Mouse (Mus musculus): ENCODE data around the gene Det1. TPM values are rescaled to one million over a fixed set of nuclear protein-coding genes. Genes with fewer than 3 reads are reported as not detected.
A peak's percentile ranks its signal among the peaks of the same experiment; 100 is the strongest.

Det1 gene
- polyA plus RNA-seq, 1 experiment from 2014 or later = 12.6 TPM

DNA sequence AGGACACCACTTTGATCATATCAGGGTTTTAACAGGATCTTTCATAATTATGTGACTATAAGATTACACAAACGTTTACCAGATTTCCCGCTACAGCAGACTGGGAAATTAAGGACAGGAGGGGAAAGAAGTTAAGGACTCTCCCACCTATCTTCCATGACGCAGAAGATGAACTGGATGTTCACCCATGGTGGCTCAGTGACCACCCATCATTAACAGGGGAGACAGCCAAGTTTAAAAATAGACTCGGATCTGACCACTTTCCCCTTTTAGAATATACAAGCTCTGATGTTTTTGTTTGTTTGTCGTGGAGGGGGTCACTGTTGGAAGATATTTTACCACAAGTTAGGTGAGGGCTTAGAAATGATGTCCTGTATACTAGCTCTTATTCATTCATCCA, 5.5 kb downstream of the Det1 start:
- H3K36me3 ChIP-seq = peaks cover 44% of the 10 kb centered on the region
- no peak for ATAC-seq (ENCODE audit: low FRiP score)
- H3K4me1 ChIP-seq = peaks cover 13% of the 10 kb centered on the region
- H3K9me3 ChIP-seq (replicated peaks) = no peaks in the 10 kb centered on the region
- H3K27me3 ChIP-seq (replicated peaks) = no peaks in the 10 kb centered on the region
- H3K4me2 ChIP-seq = no peak overlapping the region
- no peak overlapping the region for H3K4me3 ChIP-seq (replicated peaks)
- H3K27ac ChIP-seq (replicated peaks) = no peak overlapping the region
- no peak overlapping the region for H3K9ac ChIP-seq (replicated peaks)
- WGBS = 95% methylated on average over 5 of the region's 5 CpGs

DNA sequence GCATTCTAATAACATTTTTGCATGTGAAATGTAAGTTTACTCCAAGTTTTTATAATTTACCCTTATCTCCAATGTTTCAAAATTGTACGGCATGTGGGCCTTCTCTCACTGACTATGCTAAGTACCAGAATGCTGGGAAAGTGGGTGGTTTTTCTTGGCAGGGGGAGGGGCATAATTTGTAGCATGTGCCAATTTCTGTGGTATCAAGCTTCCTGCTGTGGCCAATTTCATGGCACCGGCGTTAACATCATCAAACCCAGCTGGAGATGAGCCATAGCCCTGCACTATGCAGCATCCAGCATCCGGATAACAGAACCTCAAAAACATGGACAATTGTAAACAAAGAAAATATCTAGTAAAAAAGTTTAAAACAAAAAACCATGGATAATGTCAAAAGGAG, 9.8 kb downstream of the Det1 start:
- no peaks in the 10 kb centered on the region for H3K4me1 ChIP-seq
- 47% methylated on average over 4 of the region's 4 CpGs for WGBS
- H3K27ac ChIP-seq (replicated peaks) = no peak overlapping the region
- H3K9me3 ChIP-seq (replicated peaks) = no peaks in the 10 kb centered on the region
- peaks cover 41% of the 10 kb centered on the region for H3K36me3 ChIP-seq
- no peaks in the 10 kb centered on the region for H3K27me3 ChIP-seq (replicated peaks)
- no peak overlapping the region for H3K4me2 ChIP-seq
- ATAC-seq (ENCODE audit: low FRiP score) = no peak
- H3K4me3 ChIP-seq (replicated peaks) = no peak overlapping the region
- H3K9ac ChIP-seq (replicated peaks) = no peak overlapping the region

DNA sequence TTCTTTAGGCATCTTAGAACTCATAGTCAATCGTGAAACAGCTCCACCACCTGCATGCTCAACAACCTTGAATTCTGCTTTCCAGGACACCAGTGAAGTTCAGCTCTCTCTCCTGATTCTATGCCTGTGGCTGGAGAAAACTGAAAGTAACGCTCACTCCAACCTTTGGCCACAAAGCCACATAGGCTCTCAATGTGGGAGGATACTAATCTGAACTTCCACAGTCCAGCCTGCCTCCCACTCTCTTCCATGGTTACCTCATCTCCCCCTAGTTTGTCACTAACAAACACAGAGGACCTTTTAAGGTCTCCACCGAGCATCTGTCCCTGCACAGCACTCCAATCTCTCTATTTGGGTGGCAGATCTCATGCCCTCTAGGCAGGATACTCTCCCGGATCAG, 11.4 kb downstream of the Det1 start:
- Histone ChIP-seq H3K9me3 (replicated peaks) (no peaks in the 10 kb centered on the region), H3K9ac (replicated peaks) (no peak overlapping the region), H3K4me3 (replicated peaks) (no peak overlapping the region), H3K4me2 (no peak overlapping the region), H3K27ac (replicated peaks) (no peak overlapping the region), H3K27me3 (replicated peaks) (no peaks in the 10 kb centered on the region), H3K36me3 (peaks cover 34% of the 10 kb centered on the region), H3K4me1 (no peaks in the 10 kb centered on the region)
- 80% methylated on average over 4 of the region's 4 CpGs for WGBS
- no peak for ATAC-seq (ENCODE audit: low FRiP score)

DNA sequence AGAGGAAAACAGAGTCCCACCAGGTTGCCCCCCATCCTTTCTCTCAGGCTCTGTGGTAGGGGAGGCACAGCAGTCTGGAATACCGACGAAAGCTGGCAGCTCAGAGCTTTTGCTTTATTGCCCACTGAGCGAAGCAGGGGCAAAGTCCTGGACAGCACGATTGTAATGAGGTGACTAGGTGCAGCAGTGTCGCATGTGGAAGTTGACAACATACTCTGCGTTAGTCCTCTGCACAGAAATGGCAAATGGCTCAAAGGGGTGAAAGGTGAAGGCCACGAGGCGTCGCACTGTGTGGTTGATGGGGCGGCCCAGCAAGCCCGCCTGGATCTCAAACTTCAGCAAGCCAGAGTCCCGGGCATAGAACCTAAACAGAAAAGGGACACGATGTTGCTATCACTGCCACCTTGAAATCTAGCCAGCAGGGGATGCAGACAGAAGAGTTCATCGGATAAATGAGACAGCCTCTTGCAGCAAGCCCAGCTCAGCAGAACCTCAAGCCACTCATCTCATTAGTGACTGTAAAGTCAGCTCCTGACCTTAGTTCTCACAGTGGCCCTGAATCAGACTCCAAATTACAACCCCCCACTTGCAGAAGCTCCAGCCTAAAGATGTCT, 19.2 kb downstream of the Det1 start:
- Histone ChIP-seq H3K9ac (replicated peaks) (no peak overlapping the region), H3K4me2 (no peak overlapping the region), H3K36me3 (peaks cover 11% of the 10 kb centered on the region; the same call in 1 of the 2 replicates), H3K27ac (replicated peaks) (peak overlapping the region; percentile 10), H3K4me3 (replicated peaks) (no peak overlapping the region), H3K27me3 (replicated peaks) (no peaks in the 10 kb centered on the region), H3K9me3 (replicated peaks) (no peaks in the 10 kb centered on the region), H3K4me1 (peaks cover 25% of the 10 kb centered on the region)
- WGBS = 70% methylated on average over 14 of the region's 14 CpGs
- ATAC-seq (ENCODE audit: low FRiP score) = no peak

DNA sequence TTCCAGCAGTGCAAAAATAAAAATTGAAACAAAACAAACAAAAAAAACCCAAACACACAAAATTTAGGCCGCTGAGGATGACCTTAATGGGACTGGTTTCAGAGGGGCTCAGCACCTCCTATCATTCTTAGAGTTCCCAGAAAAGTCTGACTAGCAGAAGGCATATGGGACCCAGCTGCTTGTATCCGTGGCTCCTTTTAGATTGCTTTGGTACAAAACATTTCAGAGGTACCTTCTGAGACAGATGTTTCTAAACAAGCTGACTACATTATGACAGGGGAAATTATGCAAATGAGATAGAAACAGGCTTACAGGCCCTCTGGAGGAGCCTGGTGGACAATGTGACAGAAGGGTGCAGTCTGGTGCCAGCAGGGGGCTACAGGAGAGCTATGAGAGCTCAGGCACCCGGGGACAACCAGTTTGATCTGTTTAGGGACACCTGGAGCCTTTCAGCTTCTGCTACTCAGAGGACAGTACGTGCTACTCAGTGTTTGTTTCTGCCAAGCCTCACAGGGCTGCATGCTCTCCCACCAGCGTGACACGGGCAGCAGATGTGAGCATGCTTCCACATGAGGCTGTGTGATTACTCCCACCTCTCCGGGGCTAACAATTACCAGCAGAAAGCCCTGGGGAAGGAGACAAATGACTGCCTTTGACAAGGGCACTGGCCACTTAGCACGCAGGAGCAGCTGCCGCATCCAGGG, 20.2 kb downstream of the Det1 start:
- no peak overlapping the region for H3K4me3 ChIP-seq (replicated peaks)
- peak; percentile 53; the same call in 1 of the 2 replicates for ATAC-seq (ENCODE audit: low FRiP score)
- peaks cover 25% of the 10 kb centered on the region for H3K4me1 ChIP-seq
- 25% methylated on average over 9 of the region's 9 CpGs for WGBS
- no peak overlapping the region for H3K9ac ChIP-seq (replicated peaks)
- H3K9me3 ChIP-seq (replicated peaks) = no peaks in the 10 kb centered on the region
- peaks cover 11% of the 10 kb centered on the region; the same call in 1 of the 2 replicates for H3K36me3 ChIP-seq
- no peak overlapping the region for H3K4me2 ChIP-seq
- H3K27ac ChIP-seq (replicated peaks) = peak overlapping the region; percentile 75
- no peaks in the 10 kb centered on the region for H3K27me3 ChIP-seq (replicated peaks)

DNA sequence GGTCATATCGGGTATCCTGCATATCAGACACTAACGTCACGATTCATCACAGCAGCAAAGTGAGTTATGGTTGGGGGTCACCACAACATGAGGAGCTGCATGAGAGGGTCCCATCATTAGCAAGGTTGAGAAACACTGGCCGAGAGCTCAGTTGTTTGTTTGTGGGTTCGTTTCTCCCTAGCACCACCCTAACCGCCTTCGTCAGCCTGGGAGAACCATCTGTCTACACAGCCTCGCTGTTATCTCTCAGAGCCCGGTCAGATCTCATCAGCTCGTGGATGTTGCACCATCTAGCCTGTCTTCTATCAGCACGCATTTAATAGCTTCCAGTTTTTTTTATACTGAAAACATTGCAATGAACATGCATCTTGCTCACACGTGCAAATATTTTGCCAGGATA, 28.7 kb downstream of the Det1 start:
- 87% methylated on average over 12 of the region's 12 CpGs for WGBS

DNA sequence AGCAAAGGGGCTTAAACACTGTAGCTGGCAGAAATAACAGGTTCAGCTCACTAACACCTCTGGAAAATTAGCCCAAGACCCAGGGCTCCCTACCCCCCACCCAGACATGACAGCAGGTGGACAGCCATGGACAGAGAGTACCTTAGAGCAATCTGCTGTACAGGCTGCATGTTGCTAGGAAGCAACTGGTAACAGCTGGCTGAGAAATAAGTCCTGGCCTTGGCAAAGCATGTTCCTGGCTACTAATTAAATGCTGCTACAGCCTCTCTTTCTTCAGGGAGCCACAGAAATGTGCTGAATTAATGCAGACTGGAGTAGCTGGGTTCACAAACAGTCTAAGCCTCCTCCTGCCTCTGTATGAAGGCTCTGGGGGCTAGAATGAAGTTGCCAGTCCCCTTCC, 32.3 kb downstream of the Det1 start:
- no peaks in the 10 kb centered on the region for H3K9me3 ChIP-seq (replicated peaks)
- H3K4me2 ChIP-seq = no peak overlapping the region
- no peaks in the 10 kb centered on the region for H3K27me3 ChIP-seq (replicated peaks)
- peaks cover 9% of the 10 kb centered on the region; the same call in 1 of the 2 replicates for H3K4me1 ChIP-seq
- no peak overlapping the region for H3K9ac ChIP-seq (replicated peaks)
- no peak overlapping the region for H3K4me3 ChIP-seq (replicated peaks)
- H3K27ac ChIP-seq (replicated peaks) = no peak overlapping the region
- ATAC-seq (ENCODE audit: low FRiP score) = no peak; the same call in 1 of the 2 replicates
- H3K36me3 ChIP-seq = no peaks in the 10 kb centered on the region

More for the DNA sequence above, 28.7 kb downstream of the Det1 start:
- no peaks in the 10 kb centered on the region for H3K9me3 ChIP-seq (replicated peaks)
- no peak for ATAC-seq (ENCODE audit: low FRiP score)
- no peak overlapping the region for H3K4me2 ChIP-seq
- no peaks in the 10 kb centered on the region for H3K36me3 ChIP-seq
- H3K4me1 ChIP-seq = peaks cover 9% of the 10 kb centered on the region; the same call in 1 of the 2 replicates
- no peaks in the 10 kb centered on the region for H3K27me3 ChIP-seq (replicated peaks)
- no peak overlapping the region for H3K27ac ChIP-seq (replicated peaks)
- no peak overlapping the region for H3K4me3 ChIP-seq (replicated peaks)
- H3K9ac ChIP-seq (replicated peaks) = no peak overlapping the region

DNA sequence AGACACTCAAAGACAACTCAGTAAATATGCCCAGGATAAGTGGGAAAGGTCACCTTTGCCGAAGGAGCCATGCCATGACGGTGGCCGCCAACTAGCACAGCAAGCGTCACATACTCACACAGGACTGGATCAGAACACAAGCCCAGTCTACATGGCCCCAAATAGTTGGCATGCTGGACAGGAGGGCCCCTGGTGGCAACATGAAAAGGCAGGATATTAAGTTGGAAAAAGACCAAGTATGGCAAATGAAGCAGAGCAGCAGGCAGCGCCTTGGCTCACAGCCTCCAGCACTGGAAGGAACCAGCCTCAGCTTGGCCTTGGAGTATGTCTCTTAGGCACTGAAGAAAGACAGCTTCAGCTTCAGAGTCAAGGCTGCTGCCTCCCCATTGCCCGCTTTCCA, 33.3 kb downstream of the Det1 start:
- Histone ChIP-seq H3K36me3 (no peaks in the 10 kb centered on the region), H3K4me3 (replicated peaks) (no peak overlapping the region), H3K27me3 (replicated peaks) (no peaks in the 10 kb centered on the region), H3K4me1 (peaks cover 9% of the 10 kb centered on the region; the same call in 1 of the 2 replicates), H3K27ac (replicated peaks) (no peak overlapping the region), H3K9ac (replicated peaks) (no peak overlapping the region), H3K4me2 (no peak overlapping the region), H3K9me3 (replicated peaks) (no peaks in the 10 kb centered on the region)
- no peak for ATAC-seq (ENCODE audit: low FRiP score)
- WGBS = 84% methylated on average over 6 of the region's 6 CpGs

DNA sequence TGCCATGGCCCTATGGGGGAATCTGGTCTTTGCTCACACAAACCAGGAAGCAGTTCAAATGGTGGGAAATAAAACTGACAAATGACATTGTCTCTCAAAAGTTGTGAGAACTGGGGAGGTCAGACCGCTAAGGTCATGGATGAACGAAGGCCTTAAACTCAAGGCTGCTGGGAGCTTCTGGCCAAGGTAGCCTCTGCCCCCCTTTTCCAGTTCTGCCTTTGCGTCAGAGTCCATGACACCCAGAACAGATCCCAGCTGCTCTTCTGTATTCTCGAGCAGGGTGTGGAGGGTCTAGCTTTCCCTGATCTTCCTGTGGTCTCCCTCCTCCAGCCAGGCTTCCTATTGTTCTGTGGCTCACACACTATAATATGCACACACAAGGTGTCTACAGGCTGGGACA, 39.9 kb downstream of the Det1 start:
- Histone ChIP-seq H3K27me3 (replicated peaks) (no peaks in the 10 kb centered on the region), H3K9ac (replicated peaks) (no peak overlapping the region), H3K4me2 (no peak overlapping the region), H3K36me3 (no peaks in the 10 kb centered on the region), H3K9me3 (replicated peaks) (no peaks in the 10 kb centered on the region), H3K4me1 (no peaks in the 10 kb centered on the region), H3K4me3 (replicated peaks) (no peak overlapping the region), H3K27ac (replicated peaks) (no peak overlapping the region)
- 79% methylated on average over 4 of the region's 4 CpGs for WGBS
- no peak for ATAC-seq (ENCODE audit: low FRiP score)

DNA sequence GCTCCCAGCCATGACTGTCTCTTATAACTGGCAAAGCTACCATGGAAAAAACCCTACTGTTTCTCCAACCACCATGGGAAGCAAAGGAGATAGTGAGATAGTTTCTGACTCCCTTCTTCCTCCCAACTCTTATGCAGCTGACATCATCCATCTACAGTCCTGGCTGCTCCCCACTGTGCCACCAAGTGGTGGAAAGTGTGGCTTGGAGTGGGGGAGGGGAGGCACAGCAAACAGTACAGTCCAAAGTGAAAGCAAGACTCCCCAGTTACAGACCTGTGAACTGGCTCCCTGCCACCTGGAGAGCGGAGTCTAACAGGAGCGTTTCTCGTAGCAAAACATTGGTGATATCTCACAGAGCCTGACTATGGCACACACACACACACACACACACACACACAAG, 43.2 kb downstream of the Det1 start:
- Histone ChIP-seq H3K4me3 (replicated peaks) (no peak overlapping the region), H3K9me3 (replicated peaks) (no peaks in the 10 kb centered on the region), H3K36me3 (no peaks in the 10 kb centered on the region), H3K9ac (replicated peaks) (no peak overlapping the region), H3K4me1 (no peaks in the 10 kb centered on the region), H3K27ac (replicated peaks) (no peak overlapping the region), H3K27me3 (replicated peaks) (no peaks in the 10 kb centered on the region), H3K4me2 (no peak overlapping the region)
- WGBS = 92% methylated on average over 3 of the region's 3 CpGs
- no peak for ATAC-seq (ENCODE audit: low FRiP score)

DNA sequence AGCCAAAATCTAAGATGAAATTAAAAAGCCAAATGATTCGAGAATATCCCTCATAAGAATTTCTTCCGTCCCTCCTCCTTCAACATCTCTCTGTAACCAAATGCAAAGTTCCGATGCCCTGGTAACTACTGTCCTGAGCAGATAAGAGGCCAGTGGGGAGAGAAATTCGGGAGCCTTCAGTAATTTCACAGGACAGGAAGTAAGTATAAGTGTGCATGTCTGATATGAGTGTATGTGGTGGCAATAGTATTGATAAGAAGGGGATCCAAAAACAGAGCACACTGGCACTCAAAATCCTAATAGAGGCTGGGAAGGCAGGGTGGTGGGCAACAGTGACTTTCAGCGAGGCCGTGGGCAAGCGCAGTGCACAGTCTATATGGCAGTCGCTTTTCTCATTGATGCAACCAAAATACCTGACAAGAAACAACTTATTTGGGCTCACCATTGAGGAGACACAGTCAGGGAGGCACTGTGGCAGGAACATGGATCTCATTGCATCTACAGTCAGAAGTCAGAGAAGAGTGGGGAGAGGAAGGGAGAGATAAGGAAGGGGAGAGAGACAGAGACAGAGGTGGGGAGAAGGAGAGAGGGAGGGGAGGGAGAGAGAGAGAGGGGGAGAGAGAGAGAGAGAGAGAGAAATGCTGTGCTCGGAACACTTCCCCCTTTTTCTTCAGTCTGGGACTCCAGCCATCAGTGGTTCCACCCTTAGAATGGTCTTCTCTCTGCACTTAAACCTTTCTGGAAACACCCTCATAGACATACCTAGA, 47.1 kb downstream of the Det1 start:
- ATAC-seq (ENCODE audit: low FRiP score) = no peak
- Histone ChIP-seq H3K4me1 (peaks cover 8% of the 10 kb centered on the region; the same call in 1 of the 2 replicates), H3K9me3 (replicated peaks) (no peaks in the 10 kb centered on the region; the same call in 1 of the 2 replicates), H3K9ac (replicated peaks) (no peak overlapping the region), H3K27ac (replicated peaks) (no peak overlapping the region), H3K4me3 (replicated peaks) (no peak overlapping the region), H3K4me2 (no peak overlapping the region), H3K27me3 (replicated peaks) (no peaks in the 10 kb centered on the region), H3K36me3 (no peaks in the 10 kb centered on the region)
- WGBS = 87% methylated on average over 9 of the region's 9 CpGs
